Mouse (Mus musculus) bone marrow macrophage, adult 2 months (primary cell): ENCODE data around the gene Dand5. TPM values are rescaled to one million over a fixed set of nuclear protein-coding genes. Genes with fewer than 3 reads are reported as not detected.

Source experiments
- H3K27ac ChIP-seq: 2 replicates; pipeline ENCODE4 v1.5.1; 2012; ENCODE audit warnings: low read depth, low read length; ENCODE audit not compliant: insufficient read depth
- H3K4me1 ChIP-seq: 2 replicates; pipeline ENCODE4 v1.6.1; 2012; ENCODE audit warnings: low read length; ENCODE audit not compliant: control insufficient read depth, insufficient read depth
- H3K4me3 ChIP-seq: 2 replicates; pipeline ENCODE4 v1.5.1; 2012; ENCODE audit warnings: mild to moderate bottlenecking, low read length, moderate library complexity; ENCODE audit not compliant: insufficient read depth
- CTCF ChIP-seq: IDR thresholded peaks from 2 replicates; pipeline ENCODE4 v1.5.1; 2012; ENCODE audit warnings: low read depth, mild to moderate bottlenecking, low read length, moderate library complexity
- POLR2A ChIP-seq: IDR thresholded peaks from 2 replicates; pipeline ENCODE4 v1.6.1; 2012; ENCODE audit warnings: mild to moderate bottlenecking, low read depth, low read length, borderline replicate concordance
- polyA plus RNA-seq: library from polyadenylated mRNA; stranded (reverse); fragments of >200 nt; gene quantifications from 2 replicates; pipeline ENCODE4 v1.2.4, GENCODE M21; 2012; ENCODE audit not compliant: missing spikeins, insufficient read depth, insufficient read length

Gene Dand5
- polyA plus RNA-seq, 1 experiment: 3.3 TPM

- Histone ChIP-seq H3K27ac (no peak overlapping the region), H3K4me1 (no peaks in the 10 kb centered on the region), H3K4me3 (no peak overlapping the region)
- TF ChIP-seq POLR2A: no peak
- no peak for TF ChIP-seq CTCF
These were observed 38.6 kb downstream of the Dand5 start for GRCm38 (mm10) chr8:84783919-84784581.

DNA sequence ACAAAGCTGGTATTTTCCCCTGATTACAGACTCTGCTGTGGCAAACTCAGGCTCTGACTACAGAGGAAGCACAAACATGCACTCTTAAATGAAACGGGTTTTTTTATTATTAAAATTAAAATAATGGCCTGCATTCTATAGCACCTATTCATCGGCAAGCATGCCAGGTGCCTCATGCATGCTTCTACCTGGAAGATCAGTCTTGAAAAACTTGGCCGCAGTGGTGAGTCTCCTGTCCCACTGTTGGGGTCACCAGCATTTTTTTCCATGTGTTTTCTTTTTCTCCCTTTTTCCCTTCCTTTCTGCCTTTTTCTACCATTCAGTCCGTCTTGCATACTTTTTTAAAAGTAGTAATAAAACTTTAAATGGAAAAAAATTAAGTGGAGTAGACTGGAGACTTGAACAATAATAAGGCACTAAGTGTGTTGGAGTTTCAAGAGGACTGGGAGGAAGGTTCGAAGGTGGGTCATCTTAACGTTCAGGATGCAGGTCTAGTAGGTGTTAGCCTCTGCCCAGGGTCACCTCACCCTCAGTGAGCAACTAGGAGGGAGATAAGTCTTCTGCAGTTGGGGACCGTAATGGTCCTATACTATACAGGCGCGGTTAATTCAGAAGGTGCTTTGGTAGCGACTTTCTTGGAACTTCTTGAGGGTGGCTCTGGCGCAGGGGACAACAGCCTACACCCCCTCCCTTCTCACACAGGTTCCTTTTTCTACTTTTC is 39.3 kb downstream of the Dand5 start:
- Histone ChIP-seq H3K4me1 (no peaks in the 10 kb centered on the region), H3K4me3 (no peak overlapping the region), H3K27ac (no peak overlapping the region)
- TF ChIP-seq CTCF (no peak), POLR2A (no peak)

- no peak overlapping the region for H3K4me3 ChIP-seq
- no peak for TF ChIP-seq CTCF
- TF ChIP-seq POLR2A: no peak
- H3K4me1 ChIP-seq: no peaks in the 10 kb centered on the region
- H3K27ac ChIP-seq: no peak overlapping the region
These were observed 39.9 kb downstream of the Dand5 start for GRCm38 (mm10) chr8:84782680-84783079.

GRCm38 (mm10) chr8:84781686-84782505 is 40.7 kb downstream of the Dand5 start:
- no peaks in the 10 kb centered on the region for H3K4me1 ChIP-seq
- H3K27ac ChIP-seq: no peak overlapping the region
- H3K4me3 ChIP-seq: no peak overlapping the region
- no peak for TF ChIP-seq POLR2A
- no peak for TF ChIP-seq CTCF

- no peak for TF ChIP-seq CTCF
- TF ChIP-seq POLR2A: no peak
- no peak overlapping the region for H3K4me3 ChIP-seq
- peaks cover 2% of the 10 kb centered on the region; the same call in 1 of the 2 replicates for H3K4me1 ChIP-seq
- H3K27ac ChIP-seq: no peak overlapping the region
These were observed 41.5 kb downstream of the Dand5 start for GRCm38 (mm10) chr8:84780949-84781680.

DNA sequence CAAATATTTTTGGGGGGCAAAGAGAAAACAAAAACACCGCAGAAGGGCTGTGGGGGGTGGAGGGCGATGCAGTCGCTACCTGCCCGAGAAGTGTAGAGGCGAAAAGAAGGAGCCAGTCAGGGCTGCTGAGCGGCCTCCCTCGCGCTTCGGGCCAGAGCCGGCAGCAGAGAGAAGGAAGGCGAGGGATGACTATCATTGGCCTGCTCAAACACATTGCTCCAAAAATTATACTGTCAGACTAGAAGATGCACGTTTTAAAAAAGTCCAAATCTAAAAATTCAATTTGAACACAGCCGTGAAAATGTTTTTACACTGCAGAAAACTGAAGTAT is 42.4 kb downstream of the Dand5 start:
- Histone ChIP-seq H3K27ac (no peak overlapping the region), H3K4me1 (peaks cover 2% of the 10 kb centered on the region; the same call in 1 of the 2 replicates), H3K4me3 (no peak overlapping the region)
- TF ChIP-seq CTCF (no peak), POLR2A (no peak)

DNA sequence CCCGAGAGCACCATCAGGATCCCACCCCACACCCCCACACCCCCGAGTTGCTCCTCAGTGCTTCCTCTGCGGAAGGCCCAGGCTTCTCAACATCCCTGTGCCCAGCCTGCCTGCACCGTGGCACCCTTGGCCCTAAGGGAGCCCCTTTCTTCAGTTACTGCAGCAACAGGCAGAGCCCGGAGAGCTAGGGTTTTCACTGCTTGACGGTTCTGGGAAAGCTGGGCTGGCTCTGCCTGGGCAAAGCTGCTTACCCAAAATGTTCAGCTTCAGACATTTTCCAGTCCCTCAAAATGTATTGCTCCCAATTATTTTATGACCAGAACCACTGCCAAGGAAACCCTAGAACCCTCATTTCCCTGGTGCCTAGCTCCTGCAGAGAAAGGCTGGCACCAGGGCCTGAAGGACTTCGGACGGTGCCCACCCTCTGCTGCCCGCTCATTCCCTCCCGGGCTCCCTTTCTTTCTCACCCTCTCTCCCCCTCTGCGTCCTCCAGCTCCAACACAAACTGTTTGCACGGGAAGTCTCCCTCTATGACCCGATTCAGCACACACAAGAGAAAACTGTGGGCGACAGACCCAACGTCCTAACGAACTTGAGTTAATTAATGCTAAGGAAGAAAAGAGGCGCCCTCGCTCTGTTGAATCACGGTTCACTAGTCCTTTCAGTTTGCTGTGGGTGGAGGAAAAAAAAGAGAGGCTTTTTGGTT is 43.0 kb downstream of the Dand5 start:
- Histone ChIP-seq H3K27ac (no peak overlapping the region), H3K4me3 (no peak overlapping the region), H3K4me1 (peaks cover 2% of the 10 kb centered on the region; the same call in 1 of the 2 replicates)
- TF ChIP-seq POLR2A: no peak
- TF ChIP-seq CTCF: no peak

DNA sequence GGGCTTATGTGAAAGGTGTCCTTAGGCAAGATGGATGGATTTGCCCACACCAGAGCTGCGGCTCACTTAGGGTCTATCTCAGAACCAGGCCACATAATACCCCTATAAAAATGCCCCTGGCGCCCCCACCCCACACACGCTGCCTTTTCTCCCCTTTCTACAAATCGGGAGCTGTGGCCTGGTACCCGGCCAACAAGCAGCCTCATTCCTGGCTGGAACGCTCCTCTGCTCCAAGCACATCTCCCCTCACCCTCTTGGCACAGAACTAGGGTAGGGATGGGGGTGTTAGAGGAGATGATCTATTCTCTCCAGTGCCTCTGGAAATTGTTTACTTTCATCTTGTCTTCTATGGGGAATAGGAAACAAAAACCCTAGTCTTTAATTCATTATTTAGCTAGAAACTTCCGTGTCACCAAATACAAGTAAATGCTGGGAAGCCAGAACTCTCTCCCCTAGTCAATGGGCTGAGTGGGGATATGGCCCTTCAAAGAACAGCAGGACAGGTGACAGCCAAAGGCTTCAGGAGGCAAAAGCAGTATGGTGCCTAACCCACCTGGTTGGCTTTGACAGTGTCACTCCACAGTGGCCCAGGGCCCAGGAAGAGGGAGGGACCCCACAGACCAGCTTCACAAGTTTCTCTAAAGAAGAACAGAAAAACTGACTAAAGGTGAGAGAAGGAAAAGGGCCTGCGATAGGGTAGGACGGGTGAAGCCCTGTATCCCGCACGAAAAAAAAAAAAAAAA is 43.8 kb downstream of the Dand5 start:
- H3K4me3 ChIP-seq: no peak overlapping the region
- H3K4me1 ChIP-seq: peaks cover 2% of the 10 kb centered on the region; the same call in 1 of the 2 replicates
- TF ChIP-seq CTCF (no peak), POLR2A (no peak)
- no peak overlapping the region for H3K27ac ChIP-seq
